Mouse (Mus musculus) bone marrow, adult 2 months (tissue): Measurements from ENCODE around the gene Spdye4c.

Source experiments
- CTCF ChIP-seq: fragments of 200-500 bp; IDR thresholded peaks from 2 replicates; pipeline ENCODE4 v1.5.1; 2011; ENCODE audit warnings: low read length, control low read depth; ENCODE audit not compliant: control insufficient read depth, insufficient read depth
- POLR2A ChIP-seq: fragments of 200-500 bp; IDR thresholded peaks from 2 replicates; pipeline ENCODE4 v1.6.1; 2011; ENCODE audit warnings: low read depth, mild to moderate bottlenecking, control low read depth, low read length, borderline replicate concordance; ENCODE audit not compliant: control insufficient read depth

DNA sequence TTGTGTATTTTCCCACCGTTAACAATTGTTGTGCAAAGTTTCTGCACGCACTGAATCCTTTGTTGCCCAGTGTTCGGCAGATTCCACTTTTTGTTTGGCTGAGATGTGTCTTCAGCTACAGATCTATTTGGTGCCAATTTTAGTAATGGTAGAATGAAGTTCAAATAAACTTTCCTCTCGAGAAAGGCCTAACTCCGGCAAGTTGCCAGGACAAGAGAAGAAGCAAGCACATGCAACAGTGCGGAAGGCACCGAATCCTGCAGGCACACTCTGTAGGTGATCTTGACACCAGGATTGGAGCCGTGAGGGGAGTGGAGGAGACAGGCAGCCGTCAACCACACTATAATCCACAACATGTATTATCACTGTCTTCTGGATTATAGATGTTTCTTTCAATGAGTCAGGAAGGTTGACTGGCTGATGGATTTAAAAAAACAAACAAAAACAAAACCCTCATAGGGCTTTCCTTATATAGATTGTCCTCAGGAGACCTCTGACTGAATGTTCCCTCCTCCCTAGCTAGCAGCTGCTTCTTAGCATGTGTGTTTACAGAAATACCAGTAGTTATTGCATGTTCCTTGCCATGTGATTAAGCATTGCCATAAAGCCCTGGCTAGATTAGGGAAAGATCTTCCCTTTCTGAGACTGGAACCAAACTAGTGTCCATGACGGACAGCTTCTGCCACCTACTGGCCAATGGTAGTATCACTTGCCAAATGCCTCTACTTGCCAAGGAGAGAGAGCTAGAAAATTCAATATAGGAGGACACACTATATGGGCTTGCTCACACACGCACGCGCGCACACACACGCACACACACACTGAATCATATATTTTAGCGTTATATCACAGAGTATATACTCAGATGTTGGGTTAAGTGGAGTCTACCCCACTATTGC lies 18.0 kb upstream of the Spdye4c start:
- peak; percentile 64 for TF ChIP-seq CTCF
- TF ChIP-seq POLR2A, result no peak
